Mouse (Mus musculus) brown adipose tissue, adult 24 weeks (tissue): Measurements from ENCODE around the gene Slc35a1. TPM values are rescaled to one million over a fixed set of nuclear protein-coding genes. Genes with fewer than 3 reads are reported as not detected.

Experiments
- H3K27ac ChIP-seq: fragments of 200-500 bp; replicated peaks from 2 replicates; pipeline ENCODE4 v1.5.1; 2012; ENCODE audit warnings: low read depth, mild to moderate bottlenecking, low read length
- H3K4me1 ChIP-seq: fragments of 200-500 bp; 2 replicates; pipeline ENCODE4 v1.6.1; 2012; ENCODE audit warnings: low read length, mixed read lengths; ENCODE audit not compliant: control insufficient read depth, insufficient read depth, insufficient read length
- H3K4me3 ChIP-seq: fragments of 200-500 bp; 2 replicates; pipeline ENCODE4 v1.5.1; 2012; ENCODE audit warnings: low read depth, mild to moderate bottlenecking, low read length, moderate library complexity; ENCODE audit not compliant: insufficient read depth
- polyA plus RNA-seq: library from polyadenylated mRNA; stranded (reverse); fragments of >200 nt; gene quantifications from 2 replicates; pipeline ENCODE4 v1.2.4, GENCODE M21; 2012; ENCODE audit not compliant: missing spikeins, insufficient read depth, insufficient read length

The Slc35a1 gene
- polyA plus RNA-seq, 1 experiment: 16.0 TPM

- H3K4me1 ChIP-seq: no peaks in the 10 kb centered on the region
- no peak overlapping the region for H3K4me3 ChIP-seq
- no peak overlapping the region for H3K27ac ChIP-seq
Measured at GRCm38 (mm10) chr4:34626401-34626800, 60.8 kb downstream of the Slc35a1 start.

GRCm38 (mm10) chr4:34625556-34625955 lies 61.7 kb downstream of the Slc35a1 start:
- H3K4me1 ChIP-seq: no peaks in the 10 kb centered on the region
- no peak overlapping the region for H3K4me3 ChIP-seq
- H3K27ac ChIP-seq: no peak overlapping the region

DNA sequence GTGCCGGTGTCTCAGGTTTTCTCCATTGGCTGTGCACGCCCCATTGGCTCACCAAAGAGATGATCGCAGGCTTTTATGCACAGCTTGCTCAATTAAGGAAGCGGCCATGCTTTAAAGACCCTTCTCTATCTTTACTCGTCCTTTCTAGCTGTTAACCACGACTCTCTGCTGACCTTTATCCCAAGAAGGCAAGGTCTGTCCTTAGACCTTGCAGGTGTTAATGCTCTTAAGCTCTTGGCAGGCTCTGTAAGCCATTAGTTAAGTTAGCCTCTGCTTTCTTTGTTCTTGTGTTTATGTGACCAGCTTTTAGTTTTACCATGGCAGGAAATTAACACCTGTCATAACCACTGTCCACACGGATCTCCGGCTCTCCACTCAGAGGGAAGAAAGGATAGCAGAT lies 71.1 kb downstream of the Slc35a1 start:
- Histone ChIP-seq H3K4me1 (peaks cover 8% of the 10 kb centered on the region; the same call in 1 of the 2 replicates), H3K4me3 (peak overlapping the region; percentile 99; the same call in 1 of the 2 replicates), H3K27ac (no peak overlapping the region)

DNA sequence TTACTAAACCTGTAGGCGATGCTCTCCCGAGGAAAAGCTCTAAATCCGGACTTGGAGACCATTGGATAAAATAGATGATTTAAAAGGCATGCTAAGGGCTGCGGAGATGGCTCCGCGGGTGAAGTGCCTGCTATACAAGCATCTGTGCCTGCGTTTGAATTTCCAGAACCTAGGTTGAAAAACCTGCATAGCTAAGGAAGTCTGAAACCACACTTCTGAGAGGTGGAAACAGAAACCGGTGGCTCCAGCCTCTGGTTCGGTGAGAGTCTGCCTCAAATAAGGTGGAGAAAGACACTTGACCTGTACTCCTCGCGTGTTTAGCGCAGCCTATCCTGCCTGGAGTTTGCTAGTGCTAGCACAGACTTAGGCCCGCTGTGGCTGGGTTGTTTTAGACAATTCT lies 71.9 kb downstream of the Slc35a1 start:
- Histone ChIP-seq H3K4me1 (peaks cover 8% of the 10 kb centered on the region; the same call in 1 of the 2 replicates), H3K4me3 (peak overlapping the region; percentile 99), H3K27ac (no peak overlapping the region)

DNA sequence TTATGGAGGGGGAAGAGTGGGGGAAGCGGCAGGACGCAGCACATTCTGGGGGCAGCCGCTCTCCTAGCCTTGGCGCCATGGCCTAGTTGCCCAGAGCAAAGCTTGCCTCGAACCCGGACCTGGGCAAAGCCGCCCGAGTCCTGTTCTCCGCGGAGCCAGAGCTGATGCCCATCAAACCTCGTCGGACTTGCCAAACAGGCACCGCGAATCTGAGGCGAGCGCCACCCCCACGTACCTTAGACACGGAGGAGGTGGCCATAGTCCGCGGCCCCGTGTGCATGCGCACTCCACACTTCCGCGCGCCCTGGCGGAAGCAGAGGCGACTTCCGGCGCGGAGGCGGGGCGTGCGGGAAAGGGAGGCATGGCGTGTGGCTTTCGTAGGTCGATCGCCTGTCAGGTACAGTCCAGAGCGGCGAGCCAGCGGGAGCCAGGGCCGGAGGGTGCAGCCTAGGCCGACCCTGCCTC lies 72.6 kb downstream of the Slc35a1 start, which contains the start of the genes Orc3 and Rars2:
Gene Orc3, minus strand, starts transcription at position 315 of the 465 bp plus-strand sequence.
Gene Rars2, plus strand, starts transcription at position 328 of the 465 bp plus-strand sequence.
- Histone ChIP-seq H3K4me3 (peak within 1 kb of the TSS; percentile 99), H3K27ac (peak within 1 kb of the TSS; percentile 87), H3K4me1 (peaks cover 8% of the 10 kb centered on the region; the same call in 1 of the 2 replicates)

- H3K4me3 ChIP-seq: peak overlapping the region; percentile 99
- H3K27ac ChIP-seq: peak overlapping the region; percentile 57
- peaks cover 8% of the 10 kb centered on the region; the same call in 1 of the 2 replicates for H3K4me1 ChIP-seq
Measured at GRCm38 (mm10) chr4:34613571-34614145, 73.6 kb downstream of the Slc35a1 start.

Other genes starting within 250 kb of the Slc35a1 start
- 31.4 and 41.0 TPM in 2 replicates for gene Akirin2, start 136.5 kb downstream of the Slc35a1 start, polyA plus RNA-seq
- gene Orc3, start 72.5 kb downstream of the Slc35a1 start, polyA plus RNA-seq: 45.3 and 46.0 TPM in 2 replicates
- gene Rars2, start 72.5 kb downstream of the Slc35a1 start, polyA plus RNA-seq: 29.2 and 29.9 TPM in 2 replicates
- gene Cfap206, start 42.8 kb upstream of the Slc35a1 start, polyA plus RNA-seq: not detected in 2 replicates
- not detected in 2 replicates for gene Gm136, start 68.8 kb upstream of the Slc35a1 start, polyA plus RNA-seq
- gene Smim8, start 91.0 kb upstream of the Slc35a1 start, polyA plus RNA-seq: 86.7 and 95.6 TPM in 2 replicates
- 3.6 and 5.7 TPM in 2 replicates for gene Zfp292, start 195.5 kb upstream of the Slc35a1 start, polyA plus RNA-seq
- gene Cga, start 206.3 kb upstream of the Slc35a1 start, polyA plus RNA-seq: not detected in 2 replicates